Mouse (Mus musculus) MEL (cell line): ENCODE data around the gene Gm5678. TPM values are rescaled to one million over a fixed set of nuclear protein-coding genes. Genes with fewer than 3 reads are reported as not detected.

Source experiments
- DNase-seq: peaks from one replicate; pipeline ENCODE4 v3.0.0; 2011; ENCODE audit warnings: low read depth, low spot score
- H3K27ac ChIP-seq: 2 replicates; pipeline ENCODE4 v1.5.1; 2012; ENCODE audit warnings: low read depth, mild to moderate bottlenecking, control low read depth, low read length, moderate library complexity; ENCODE audit not compliant: control insufficient read depth
- H3K27me3 ChIP-seq, 2 experiments: fragments of 150-350 bp in 1 of 2; sonication (generic) in 1 of 2; 2 replicates each; pipeline ENCODE4 v1.6.1; 2012; ENCODE audit warnings: low read length in 2 of 2, mild to moderate bottlenecking in 2 of 2, improper control_type of control experiment in 1 of 2, moderate library complexity in 1 of 2; ENCODE audit not compliant: insufficient read depth in 2 of 2, control insufficient read depth in 1 of 2
- H3K36me3 ChIP-seq, 2 experiments: 2 replicates each; pipeline ENCODE4 v1.6.1; 2012 to 2014; ENCODE audit warnings: low read length in 2 of 2, improper control_type of control experiment in 1 of 2, inconsistent platforms in 1 of 2, mild to moderate bottlenecking in 1 of 2; ENCODE audit not compliant: insufficient read depth in 2 of 2, control insufficient read depth in 1 of 2
- H3K4me1 ChIP-seq, 2 experiments: fragments of 150-350 bp in 1 of 2; sonication (generic) in 1 of 2; 2 replicates each; pipeline ENCODE4 v1.6.1; 2012; ENCODE audit warnings: low read length in 2 of 2, improper control_type of control experiment in 1 of 2, mild to moderate bottlenecking in 1 of 2; ENCODE audit not compliant: insufficient read depth in 2 of 2, control insufficient read depth in 1 of 2
- H3K4me3 ChIP-seq, 2 experiments: fragments of 150-350 bp in 1 of 2; sonication (generic) in 1 of 2; 2 replicates each; pipeline ENCODE4 v1.5.1; 2012; ENCODE audit warnings: low read depth in 2 of 2, low read length in 2 of 2, mild to moderate bottlenecking in 2 of 2, moderate library complexity in 2 of 2, control low read depth in 1 of 2, improper control_type of control experiment in 1 of 2; ENCODE audit not compliant: control insufficient read depth in 1 of 2, insufficient read depth in 1 of 2
- H3K79me2 ChIP-seq: 2 replicates; pipeline ENCODE4 v1.6.1; 2012; ENCODE audit warnings: mild to moderate bottlenecking, low read length, moderate library complexity; ENCODE audit not compliant: control insufficient read depth, poor library complexity, insufficient read depth
- H3K9ac ChIP-seq: 2 replicates; pipeline ENCODE4 v1.6.1; 2012; ENCODE audit warnings: low read depth, mild to moderate bottlenecking, control low read depth, low read length, moderate library complexity; ENCODE audit not compliant: control insufficient read depth, poor library complexity, severe bottlenecking
- H3K9me3 ChIP-seq: fragments of 150-350 bp; sonication (generic); replicated peaks from 2 replicates; pipeline ENCODE4 v1.6.1; 2012; ENCODE audit warnings: mild to moderate bottlenecking, low read length, improper control_type of control experiment, moderate library complexity; ENCODE audit not compliant: insufficient read depth
- BHLHE40 ChIP-seq: IDR thresholded peaks from 2 replicates; pipeline ENCODE4 v1.6.1; 2012; ENCODE audit warnings: low read depth, mild to moderate bottlenecking, inconsistent platforms, low read length, improper control_type of control experiment, borderline replicate concordance
- CHD1 ChIP-seq: IDR thresholded peaks from 2 replicates; pipeline ENCODE4 v1.6.1; 2012; ENCODE audit warnings: low read depth, mild to moderate bottlenecking, inconsistent platforms, low read length, improper control_type of control experiment
- CHD2 ChIP-seq: IDR thresholded peaks from 2 replicates; pipeline ENCODE4 v1.6.1; 2011; ENCODE audit warnings: low read length, improper control_type of control experiment
- CTCF ChIP-seq, 3 experiments: IDR thresholded peaks in 2 of 3; conservative IDR thresholded peaks in 1 of 3; 2 replicates each; pipeline ENCODE4 v1.5.1; 2011 to 2012; ENCODE audit warnings: low read length in 3 of 3, low read depth in 2 of 3, mild to moderate bottlenecking in 2 of 3, improper control_type of control experiment in 1 of 3, inconsistent platforms in 1 of 3, mixed read lengths in 1 of 3, moderate library complexity in 1 of 3; ENCODE audit not compliant: control insufficient read depth in 1 of 3, insufficient read depth in 1 of 3, poor library complexity in 1 of 3, severe bottlenecking in 1 of 3
- E2F4 ChIP-seq: IDR thresholded peaks from 2 replicates; pipeline ENCODE4 v1.6.1; 2011; ENCODE audit warnings: low read depth, low read length, improper control_type of control experiment, borderline replicate concordance
- ELF1 ChIP-seq: IDR thresholded peaks from 2 replicates; pipeline ENCODE4 v1.6.1; 2014; ENCODE audit warnings: low read depth, mild to moderate bottlenecking, inconsistent platforms, low read length, improper control_type of control experiment, moderate library complexity
- GABPA ChIP-seq: IDR thresholded peaks from 2 replicates; pipeline ENCODE4 v1.6.1; 2012; ENCODE audit warnings: low read depth, mild to moderate bottlenecking, inconsistent platforms, low read length, improper control_type of control experiment, moderate library complexity
- GATA1 ChIP-seq: IDR thresholded peaks from 2 replicates; pipeline ENCODE4 v1.6.1; 2011; ENCODE audit warnings: low read depth, low read length, improper control_type of control experiment
- HCFC1 ChIP-seq: IDR thresholded peaks from 2 replicates; pipeline ENCODE4 v1.6.1; 2012; ENCODE audit warnings: low read depth, mild to moderate bottlenecking, inconsistent platforms, low read length, improper control_type of control experiment, moderate library complexity
- JUND ChIP-seq: IDR thresholded peaks from 2 replicates; pipeline ENCODE4 v1.6.1; 2011; ENCODE audit warnings: low read depth, mild to moderate bottlenecking, improper control_type of control experiment, low read length
- KAT2A ChIP-seq: conservative IDR thresholded peaks from 2 replicates; pipeline ENCODE4 v1.6.1; 2012; ENCODE audit warnings: low read depth, low read length, improper control_type of control experiment, inconsistent platforms
- MAFK ChIP-seq: IDR thresholded peaks from 2 replicates; pipeline ENCODE4 v1.6.1; 2011; ENCODE audit warnings: low read depth, mild to moderate bottlenecking, low read length, improper control_type of control experiment, borderline replicate concordance
- MAZ ChIP-seq: IDR thresholded peaks from 2 replicates; pipeline ENCODE4 v1.6.1; 2012; ENCODE audit warnings: low read depth, mild to moderate bottlenecking, inconsistent platforms, low read length, improper control_type of control experiment
- MEF2A ChIP-seq: IDR thresholded peaks from 2 replicates; pipeline ENCODE4 v1.6.1; 2014; ENCODE audit warnings: low read depth, mild to moderate bottlenecking, inconsistent platforms, low read length, improper control_type of control experiment; ENCODE audit not compliant: poor library complexity, insufficient replicate concordance, severe bottlenecking; ENCODE audit errors: extremely low read depth
- MXI1 ChIP-seq: IDR thresholded peaks from 2 replicates; pipeline ENCODE4 v1.6.1; 2011; ENCODE audit warnings: mild to moderate bottlenecking, low read depth, low read length, improper control_type of control experiment
- MYB ChIP-seq: IDR thresholded peaks from 2 replicates; pipeline ENCODE4 v1.6.1; 2011; ENCODE audit warnings: mild to moderate bottlenecking, low read depth, low read length, improper control_type of control experiment
- MYC ChIP-seq: IDR thresholded peaks from 2 replicates; pipeline ENCODE4 v1.6.1; 2011; ENCODE audit warnings: low read depth, mild to moderate bottlenecking, low read length, improper control_type of control experiment, moderate library complexity
- NRF1 ChIP-seq: IDR thresholded peaks from 2 replicates; pipeline ENCODE4 v1.6.1; 2014; ENCODE audit warnings: low read depth, mild to moderate bottlenecking, inconsistent platforms, low read length, improper control_type of control experiment, moderate library complexity; ENCODE audit not compliant: poor library complexity, insufficient read depth, severe bottlenecking
- POLR2AphosphoS2 ChIP-seq: IDR thresholded peaks from 2 replicates; pipeline ENCODE4 v1.6.1; 2011; ENCODE audit warnings: low read length, improper control_type of control experiment
- POLR2AphosphoS5 ChIP-seq: IDR thresholded peaks from 2 replicates; pipeline ENCODE4 v1.6.1; 2012; ENCODE audit warnings: low read depth, borderline replicate concordance, mild to moderate bottlenecking, inconsistent platforms, low read length, moderate library complexity, mixed read lengths
- RAD21 ChIP-seq: IDR thresholded peaks from 2 replicates; pipeline ENCODE4 v1.6.1; 2011; ENCODE audit warnings: mild to moderate bottlenecking, low read depth, low read length, improper control_type of control experiment
- RCOR1 ChIP-seq: IDR thresholded peaks from 2 replicates; pipeline ENCODE4 v1.6.1; 2012; ENCODE audit warnings: low read depth, mild to moderate bottlenecking, inconsistent platforms, low read length, improper control_type of control experiment
- SIN3A ChIP-seq: IDR thresholded peaks from 2 replicates; pipeline ENCODE4 v1.6.1; 2012; ENCODE audit warnings: low read length, improper control_type of control experiment, inconsistent platforms
- TBP ChIP-seq: IDR thresholded peaks from 2 replicates; pipeline ENCODE4 v1.8.0; 2011; ENCODE audit warnings: low read depth, low read length, improper control_type of control experiment
- TCF12 ChIP-seq: IDR thresholded peaks from 2 replicates; pipeline ENCODE4 v1.6.1; 2014; ENCODE audit warnings: low read depth, mild to moderate bottlenecking, inconsistent platforms, low read length, improper control_type of control experiment, moderate library complexity
- USF1 ChIP-seq: IDR thresholded peaks from 2 replicates; pipeline ENCODE4 v1.6.1; 2014; ENCODE audit warnings: low read depth, mild to moderate bottlenecking, inconsistent platforms, low read length, improper control_type of control experiment, moderate library complexity
- USF2 ChIP-seq, 2 experiments: IDR thresholded peaks; 2 replicates each; pipeline ENCODE4 v1.6.1; 2011 to 2012; ENCODE audit warnings: improper control_type of control experiment in 2 of 2, low read length in 2 of 2, borderline replicate concordance in 1 of 2, inconsistent platforms in 1 of 2, low read depth in 1 of 2, mild to moderate bottlenecking in 1 of 2; ENCODE audit not compliant: insufficient read depth in 1 of 2
- ZC3H11A ChIP-seq: IDR thresholded peaks from 2 replicates; pipeline ENCODE4 v1.6.1; 2012; ENCODE audit warnings: low read depth, mild to moderate bottlenecking, inconsistent platforms, low read length, improper control_type of control experiment
- ZKSCAN1 ChIP-seq: IDR thresholded peaks from 2 replicates; pipeline ENCODE4 v1.6.1; 2012; ENCODE audit warnings: low read depth, mild to moderate bottlenecking, inconsistent platforms, low read length, improper control_type of control experiment, moderate library complexity
- ZNF384 ChIP-seq: IDR thresholded peaks from 2 replicates; pipeline ENCODE4 v1.6.1; 2012; ENCODE audit warnings: low read depth, mild to moderate bottlenecking, inconsistent platforms, low read length, improper control_type of control experiment
- polyA plus RNA-seq, 2 experiments: library from polyadenylated mRNA; stranded (reverse) in 1 of 2; unstranded in 1 of 2; fragments of >175 nt in 1 of 2; fragments of >200 nt in 1 of 2; gene quantifications; 2 replicates each; pipeline versions ENCODE4 v1.2.1 to v1.2.4; 2012; ENCODE audit warnings: low replicate concordance in 2 of 2, low read depth in 1 of 2; ENCODE audit not compliant: insufficient read length in 2 of 2, insufficient read depth in 1 of 2, missing spikeins in 1 of 2
- total RNA-seq: library from RNA; depleted of rRNA; stranded (reverse); fragments of 300-350 nt; gene quantifications from 2 replicates; pipeline ENCODE4 v1.2.3, GENCODE M21; 2012

Gm5678 gene
- total and polyA plus RNA-seq, 3 experiments = 4.6 TPM; not detected in 2

DNA sequence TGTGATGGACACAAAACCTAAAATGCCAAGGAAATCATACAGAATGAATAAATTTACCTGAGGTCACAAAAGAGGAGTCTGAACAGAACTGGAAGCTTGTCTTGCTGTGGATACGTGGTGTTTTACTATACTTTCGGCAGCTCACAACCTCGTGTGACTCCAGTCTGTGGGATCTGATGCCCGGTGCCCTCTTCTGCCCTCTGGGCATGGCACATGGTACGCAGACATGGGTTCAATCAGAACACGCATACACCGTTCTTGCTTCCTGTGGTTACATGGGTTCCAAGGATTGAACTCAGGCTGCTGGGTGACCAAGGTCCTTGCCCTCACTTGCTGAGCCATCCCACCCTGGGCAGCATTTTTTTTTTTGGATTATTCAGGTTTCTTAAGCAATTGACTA lies 21.8 kb upstream of the Gm5678 start:
- no peak for TF ChIP-seq BHLHE40
- TF ChIP-seq MEF2A = no peak
- no peak for TF ChIP-seq E2F4
- no peak for TF ChIP-seq RAD21
- TF ChIP-seq USF2 (IDR thresholded peaks at IDR 0.05; ENCODE audit: borderline replicate concordance in 1 of 2, insufficient read depth in 1 of 2, low read depth in 1 of 2, low read length in 2 of 2) = no peak
- TF ChIP-seq POLR2AphosphoS2 = no peak
- TF ChIP-seq CTCF (IDR thresholded peaks at IDR 0.05 in 2 of 3, conservative IDR thresholded peaks at IDR 0.05 in 1 of 3; ENCODE audit: control insufficient read depth in 1 of 3, insufficient read depth in 1 of 3, low read depth in 2 of 3, low read length in 3 of 3, poor library complexity in 1 of 3, severe bottlenecking in 1 of 3) = no peak
- no peak for TF ChIP-seq ZNF384
- no peak for TF ChIP-seq JUND
- no peak for TF ChIP-seq NRF1
- TF ChIP-seq ELF1 = no peak
- no peak for TF ChIP-seq USF1
- no peak for TF ChIP-seq TCF12
- no peak for TF ChIP-seq SIN3A
- no peak for TF ChIP-seq MAZ
- TF ChIP-seq ZKSCAN1 = no peak
- TF ChIP-seq, all 39 proteins: peak for 0
- Histone ChIP-seq H3K36me3 (peaks cover 0 to 12% of the 10 kb centered on the region in 2 experiments; a peak in 2 of 4 replicates), H3K9ac (no peak overlapping the region)

DNA sequence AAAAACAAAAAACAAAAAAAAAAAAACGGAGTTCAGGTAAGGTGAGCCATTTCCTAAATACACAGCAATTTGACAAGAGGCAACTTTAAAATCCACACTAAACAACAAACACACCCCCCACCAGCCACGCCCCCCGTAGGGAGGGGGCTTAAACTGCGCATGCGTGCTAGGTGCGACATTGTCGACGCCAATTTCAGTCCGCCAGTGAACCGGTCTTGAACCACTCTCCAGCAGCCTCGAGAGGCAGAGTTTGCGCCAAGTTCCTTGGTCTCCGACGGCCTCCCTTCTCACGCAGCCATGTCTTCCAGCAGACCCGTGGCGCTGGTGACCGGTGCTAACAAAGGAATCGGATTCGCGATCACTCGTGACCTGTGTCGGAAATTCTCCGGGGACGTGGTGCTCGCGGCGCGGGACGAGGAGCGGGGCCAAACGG lies 20.2 kb upstream of the Gm5678 start:
- Histone ChIP-seq H3K4me1 (peaks cover 0 to 5% of the 10 kb centered on the region in 2 experiments; a peak in 2 of 4 replicates), H3K36me3 (peaks cover 0 to 8% of the 10 kb centered on the region in 2 experiments; a peak in 2 of 4 replicates), H3K27ac (0 out of 2 replicates have a peak overlapping the region, but pooled peaks have one; percentile 6), H3K4me3 (peak overlapping the region; percentile 85 to 96), H3K9me3 (no peaks in the 10 kb centered on the region), H3K9ac (peak overlapping the region; percentile 87), H3K27me3 (no peaks in the 10 kb centered on the region), H3K79me2 (peaks cover 11% of the 10 kb centered on the region)
- peak; percentile 95 for DNase-seq
- peak; percentile 74 for TF ChIP-seq HCFC1
- no peak for TF ChIP-seq ZKSCAN1
- TF ChIP-seq POLR2AphosphoS5 = no peak
- no peak for TF ChIP-seq E2F4
- no peak for TF ChIP-seq CHD1
- TF ChIP-seq MAFK = no peak
- TF ChIP-seq MYB = no peak
- TF ChIP-seq ZNF384 = peak; percentile 62
- no peak for TF ChIP-seq RCOR1
- no peak for TF ChIP-seq RAD21
- no peak for TF ChIP-seq CTCF (IDR thresholded peaks at IDR 0.05 in 2 of 3, conservative IDR thresholded peaks at IDR 0.05 in 1 of 3; ENCODE audit: control insufficient read depth in 1 of 3, insufficient read depth in 1 of 3, low read depth in 2 of 3, low read length in 3 of 3, poor library complexity in 1 of 3, severe bottlenecking in 1 of 3)
- peak; percentile 78 for TF ChIP-seq TBP
- no peak for TF ChIP-seq CHD2
- TF ChIP-seq MYC = no peak
- no peak for TF ChIP-seq MEF2A
- no peak for TF ChIP-seq GATA1
- TF ChIP-seq ZC3H11A = no peak
- TF ChIP-seq MXI1 = peak; percentile 83
- peak; percentile 84 for TF ChIP-seq POLR2AphosphoS2
- no peak for TF ChIP-seq GABPA
- TF ChIP-seq KAT2A = no peak

More for the DNA sequence above, 21.8 kb upstream of the Gm5678 start:
- H3K27me3 ChIP-seq = no peaks in the 10 kb centered on the region
- no peak overlapping the region for H3K4me3 ChIP-seq
- H3K4me1 ChIP-seq = peaks cover 0 to 7% of the 10 kb centered on the region in 2 experiments; a peak in 2 of 4 replicates
- peaks cover 12% of the 10 kb centered on the region for H3K79me2 ChIP-seq
- H3K27ac ChIP-seq = no peak overlapping the region
- DNase-seq = no peak
- H3K9me3 ChIP-seq = no peaks in the 10 kb centered on the region
